ENCODE assay signal across 7 mouse cellular contexts in the genomic region with DNA sequence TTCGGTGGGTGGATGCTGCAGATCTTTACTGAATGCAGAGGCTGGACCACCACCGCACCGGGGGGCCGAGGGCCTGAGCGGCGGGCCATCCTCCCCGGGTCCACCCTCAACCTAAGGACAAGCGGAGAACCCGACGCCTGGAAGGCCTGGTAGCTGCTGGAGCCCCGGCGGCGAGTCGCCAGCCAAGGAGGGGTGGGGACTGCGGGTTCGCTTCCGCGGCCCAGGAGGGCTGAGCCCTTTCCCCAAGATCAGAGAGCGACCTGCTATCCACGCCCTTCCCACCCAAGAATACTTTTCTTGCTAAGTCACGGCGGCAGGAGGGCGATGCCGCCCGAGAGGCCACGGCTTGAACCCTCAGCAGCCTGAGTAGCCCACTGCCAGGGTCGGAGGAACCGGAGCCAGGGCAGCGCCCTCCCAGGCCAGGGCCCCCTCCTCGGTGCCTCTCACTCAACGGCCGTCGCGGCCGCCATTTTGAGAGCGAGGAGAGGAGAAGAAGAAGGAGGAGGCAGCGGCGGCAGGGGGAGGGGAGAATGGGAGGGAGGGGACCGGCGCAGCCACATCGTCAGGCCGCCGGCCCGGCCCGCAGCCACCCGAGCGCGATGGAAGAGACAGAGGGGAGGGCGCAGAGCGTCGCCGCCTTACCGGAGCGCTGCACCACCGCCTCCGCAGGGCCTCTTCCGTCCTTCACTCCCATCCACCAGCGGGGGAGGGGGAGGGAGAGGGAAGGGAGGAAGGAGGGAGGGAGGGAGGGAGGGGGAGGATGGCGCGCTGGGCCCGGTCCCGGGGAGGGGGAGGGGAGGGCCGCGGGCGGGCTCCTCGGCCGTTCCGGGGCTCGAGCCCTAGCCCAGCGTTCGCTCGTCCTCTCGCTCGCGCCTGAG. TPM values are rescaled to one million over a fixed set of nuclear protein-coding genes. Genes with fewer than 3 reads are reported as not detected.
DNase-seq lines count a peak whose midpoint lies in the region; ATAC-seq lines count a peak whose summit lies in the region.

No protein-coding gene starts in this region.

- H3K4me1 ChIP-seq in limb, embryonic 10.5 days = peaks cover 24% of the 10 kb centered on the region
- H3K4me1 ChIP-seq in midbrain, embryonic 13.5 days (replicated peaks) = peaks cover 35% of the 10 kb centered on the region

- peak overlapping the region; percentile 100 for H3K27ac ChIP-seq in limb, embryonic 10.5 days
- H3K27ac ChIP-seq in midbrain, embryonic 13.5 days = peak overlapping the region; percentile 100

- peak overlapping the region; percentile 99 for H3K9ac ChIP-seq in midbrain, embryonic 13.5 days (replicated peaks)

- peak; percentile 77 for ATAC-seq in granulocyte monocyte progenitor cell, adult 5-6 weeks (replicated peaks; ENCODE audit: poor library complexity, severe bottlenecking)
- peak; percentile 81 for ATAC-seq in midbrain, embryonic 13.5 days

- WGBS in limb, embryonic 10.5 days = under 1% methylated on average over 68 of the region's 75 CpGs
- under 1% methylated on average over 43 of the region's 75 CpGs for WGBS in midbrain, embryonic 13.5 days

- H3K4me2 ChIP-seq in midbrain, embryonic 13.5 days (replicated peaks) = peak overlapping the region; percentile 86

- DNase-seq in adrenal gland, adult 8-10 months = peak; percentile 78
- DNase-seq in embryo, embryonic 9.5 days (ENCODE audit: extremely low spot score) = peak; percentile 90
- peak; percentile 82 for DNase-seq in kidney, adult 11 months
- peak; percentile 90 for DNase-seq in limb, embryonic 10.5 days (ENCODE audit: low spot score)
- DNase-seq in spleen, adult 12 weeks (ENCODE audit: low spot score) = peak; percentile 79

- H3K4me3 ChIP-seq in limb, embryonic 10.5 days = peak overlapping the region; percentile 93
- H3K4me3 ChIP-seq in midbrain, embryonic 13.5 days (replicated peaks) = peak overlapping the region; percentile 99

- no peaks in the 10 kb centered on the region for H3K9me3 ChIP-seq in limb, embryonic 10.5 days (replicated peaks)
- H3K9me3 ChIP-seq in midbrain, embryonic 13.5 days = no peaks in the 10 kb centered on the region

- H3K36me3 ChIP-seq in limb, embryonic 10.5 days = no peaks in the 10 kb centered on the region
- H3K36me3 ChIP-seq in midbrain, embryonic 13.5 days = no peaks in the 10 kb centered on the region

- H3K27me3 ChIP-seq in limb, embryonic 10.5 days (ENCODE audit: low read depth, poor library complexity, severe bottlenecking) = no peaks in the 10 kb centered on the region
- H3K27me3 ChIP-seq in midbrain, embryonic 13.5 days = no peaks in the 10 kb centered on the region

RNA-seq across cellular contexts. Expression of gene Pafah1b1, which starts 0.9 kb away (rescaled TPM):
- 100 to 1,000 TPM; 124 to 194 (median 185) TPM for total RNA-seq in adrenal gland, adult 8-10 months (2022)
- total RNA-seq in granulocyte monocyte progenitor cell, adult 5-6 weeks (2014; fragmentation: Nextera tagmentation) = 35.1 and 40.4 TPM in 2 replicates
- 54.1 and 77.2 TPM in 2 replicates for total RNA-seq in granulocyte monocyte progenitor cell, adult 5-6 weeks (2017)
- polyA plus RNA-seq in limb, embryonic 10.5 days (2016; fragmentation: Nextera tagmentation; extraction: Ambion mirVana) = 46.0 and 49.9 TPM in 2 replicates
- 59.6 and 66.9 TPM in 2 replicates for polyA plus RNA-seq in midbrain, embryonic 13.5 days (2015; fragmentation: Nextera tagmentation; extraction: Ambion mirVana)

RNA-seq across cellular contexts. Expression of gene Mettl16, which starts 47.0 kb away (rescaled TPM):
- total RNA-seq in adrenal gland, adult 8-10 months (2022) = 10 to 100 TPM; 31.9 to 36.6 (median 33.9) TPM
- 16.2 and 18.0 TPM in 2 replicates for total RNA-seq in granulocyte monocyte progenitor cell, adult 5-6 weeks (2014; fragmentation: Nextera tagmentation)
- total RNA-seq in granulocyte monocyte progenitor cell, adult 5-6 weeks (2017) = 43.8 and 47.0 TPM in 2 replicates
- polyA plus RNA-seq in limb, embryonic 10.5 days (2016; fragmentation: Nextera tagmentation; extraction: Ambion mirVana) = 72.4 and 73.2 TPM in 2 replicates
- 55.2 and 56.4 TPM in 2 replicates for polyA plus RNA-seq in midbrain, embryonic 13.5 days (2015; fragmentation: Nextera tagmentation; extraction: Ambion mirVana)

Comparison
In these comparisons a context has a peak if more than half of its experiments do, and no peak if none do; other contexts are left out.
1. Peak in every context shown above with its lines: DNase-seq, ATAC-seq, H3K4me3 ChIP-seq and H3K27ac ChIP-seq.